Mouse (Mus musculus): Measurements from ENCODE around the gene Vmn2r62. TPM values are rescaled to one million over a fixed set of nuclear protein-coding genes. Genes with fewer than 3 reads are reported as not detected.
"Not testable (repeated sequence)": the region's sequence is repeated elsewhere in the genome, so short reads cannot be mapped to it uniquely, and the experiment has no call there.

Gene Vmn2r62
- total RNA-seq (2021), result not detected

DNA sequence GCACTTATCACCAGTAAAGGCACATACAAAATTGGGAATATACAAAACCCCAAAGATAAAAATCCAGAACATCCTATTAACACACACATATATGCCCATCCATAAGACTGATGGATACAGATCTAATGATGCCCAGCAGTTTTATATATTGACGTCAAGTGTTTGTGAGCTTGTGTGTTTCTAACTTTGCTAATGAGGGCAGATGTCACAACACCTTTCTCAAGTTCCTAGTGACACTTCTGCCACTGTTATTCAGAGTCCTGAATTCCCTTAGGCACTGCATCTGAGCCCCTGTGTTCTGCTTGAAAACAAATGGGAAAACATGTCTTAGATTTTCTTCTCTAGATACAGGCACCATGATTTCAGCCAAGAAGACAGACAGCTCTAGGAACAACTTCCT lies at the start of gene Vmn2r62:
TSS of gene Vmn2r62 (minus strand) at position 101 of the 400 bp plus-strand sequence.
- DNase-seq; intact Hi-C loops (cut with DNase I): not testable (repeated sequence)

DNA sequence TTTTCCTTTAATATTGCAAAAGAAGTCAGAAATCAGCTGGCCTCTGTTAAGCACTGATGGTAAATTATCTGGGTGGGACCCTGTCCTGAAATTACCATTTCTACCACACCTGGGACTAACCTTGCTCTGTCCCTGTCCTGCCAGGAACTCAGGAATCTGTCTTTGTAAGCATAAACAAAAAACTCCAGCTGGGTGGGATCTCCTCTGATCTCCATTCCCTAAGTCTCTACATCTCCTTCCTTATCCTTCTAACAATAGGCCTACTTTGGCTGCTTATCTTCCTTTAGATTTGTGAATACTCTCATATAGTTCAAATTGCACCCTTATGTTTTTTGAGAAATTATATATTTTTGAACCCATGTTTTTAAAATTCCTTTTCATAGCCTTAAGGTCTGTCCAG lies 45.0 kb upstream of the Vmn2r62 start:
- intact Hi-C loops (cut with DNase I); DNase-seq: not testable (repeated sequence)

- no peak for DNase-seq
- intact Hi-C loops (cut with DNase I), result no loop called here
Measured at GRCm38 (mm10) chr7:42832221-42832620, 38.9 kb upstream of the Vmn2r62 start.

DNA sequence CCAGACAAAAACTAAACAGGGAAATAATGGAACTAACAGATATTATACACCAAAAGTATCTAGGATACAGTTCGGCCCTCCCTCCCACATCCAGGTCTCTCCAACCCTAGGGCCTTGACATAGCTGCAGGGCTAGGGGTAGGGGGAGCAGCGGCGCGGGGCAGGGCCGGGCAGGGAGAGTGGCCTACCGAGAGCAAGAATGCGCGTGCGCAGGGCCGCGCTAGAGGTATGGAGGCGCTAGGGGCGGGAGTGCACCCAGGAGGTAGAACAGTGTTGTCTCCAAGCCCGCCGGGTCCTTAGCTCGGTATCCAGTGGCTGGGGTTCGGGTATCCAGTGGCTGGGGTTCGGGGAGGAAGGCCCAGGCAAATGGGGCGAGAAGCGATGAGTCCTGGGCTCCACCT lies 43.5 kb downstream of the Vmn2r62 start:
- no peak for DNase-seq
- intact Hi-C loops (cut with DNase I), result no loop called here

DNA sequence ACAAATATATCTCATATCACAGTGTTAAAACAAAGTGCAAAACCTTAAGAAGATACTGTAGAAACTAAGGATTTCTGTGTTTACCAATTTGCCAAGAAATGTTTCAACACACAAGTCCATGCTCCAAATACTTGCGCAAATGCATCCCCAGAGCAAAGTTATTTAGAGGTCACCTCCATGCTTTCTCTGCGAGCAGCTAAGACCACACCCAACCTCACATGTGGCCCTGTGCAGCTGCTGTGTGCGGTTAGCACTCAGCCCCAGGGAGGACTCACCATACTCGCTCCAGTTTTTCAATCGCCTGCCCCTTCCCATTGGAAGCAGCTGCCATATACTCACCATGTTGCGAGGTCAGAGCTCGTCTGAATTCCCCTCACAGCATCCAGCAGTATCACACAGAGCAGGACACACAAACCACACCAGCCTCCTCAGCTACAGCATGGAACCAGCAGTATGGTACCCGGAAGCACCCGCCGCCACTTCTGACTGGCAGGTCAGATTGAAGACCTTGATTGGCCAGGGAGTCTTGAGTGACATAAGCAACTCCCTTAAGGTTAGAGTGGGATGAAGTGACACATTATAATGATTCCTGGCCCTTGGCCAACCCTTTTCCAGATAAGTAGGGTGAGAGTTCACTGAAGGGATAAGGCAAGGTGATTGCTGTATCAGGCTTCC lies 54.7 kb downstream of the Vmn2r62 start:
- intact Hi-C loops (cut with DNase I), result no loop called here
- DNase-seq, result no peak

GRCm38 (mm10) chr7:42726917-42727316 lies 66.4 kb downstream of the Vmn2r62 start, which contains the start of gene Gm17067:
Gene Gm17067, minus strand, starts transcription at chr7:42727017.
- intact Hi-C loops (cut with DNase I), result loop anchor here (5.0 kb wide), 1 partner anchor 130 kb away; no protein-coding TSS in a partner anchor
- DNase-seq, result not testable (repeated sequence)

Other genes starting within 250 kb of the Vmn2r62 start
- not detected for gene Gm21028, start 214.9 kb downstream of the Vmn2r62 start, total RNA-seq (2021)
- gene Zfp977, start 201.0 kb downstream of the Vmn2r62 start, total RNA-seq (2021), result 1 to 10 TPM in 1 of 2 experiments, under 1 TPM in 1; 0.72 to 1.2 TPM
- gene Zfp976, start 150.9 kb downstream of the Vmn2r62 start, total RNA-seq (2021), result 1 to 10 TPM; 1.9 to 3.0 TPM
- gene Zfp975, start 100.8 kb downstream of the Vmn2r62 start, total RNA-seq (2021), result 1 to 10 TPM; 4.2 to 5.5 TPM
- not detected for gene Gm17067, start 66.5 kb downstream of the Vmn2r62 start, total RNA-seq (2021)
- gene Gm2381, start 73.7 kb upstream of the Vmn2r62 start, total RNA-seq (2021), result under 1 TPM; 0.07 TPM
- not detected for gene Vmn2r63, start 140.3 kb upstream of the Vmn2r62 start, total RNA-seq (2021)
- gene Gm9268, start 225.2 kb upstream of the Vmn2r62 start, total RNA-seq (2021), result not detected